ENCODE assay signal across 20 mouse cellular contexts in the genomic region with DNA sequence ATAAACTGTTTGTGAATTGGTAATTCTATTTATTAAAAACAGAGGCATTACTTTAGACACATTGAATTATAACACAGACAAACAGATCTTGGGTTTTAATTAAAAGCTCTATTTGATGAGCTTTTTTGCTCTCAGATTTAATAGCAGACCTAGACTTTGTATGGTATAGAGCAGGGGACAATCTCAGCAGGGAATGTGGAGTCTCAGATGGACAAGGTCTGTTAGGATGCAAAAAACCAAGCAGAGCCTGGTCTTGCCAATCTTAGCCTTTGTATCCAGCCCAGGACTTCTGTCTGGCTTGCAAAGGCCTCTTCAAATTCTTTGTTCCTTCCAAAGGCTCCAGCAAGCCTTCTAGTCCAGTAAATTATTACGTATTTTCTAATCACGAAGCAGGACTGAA.
DNase-seq lines count a peak whose midpoint lies in the region; ATAC-seq and TF ChIP-seq lines count a peak whose summit lies in the region.
"Had no signal": no experiment of that assay in that cellular context is flagged by ENCODE, and none has a peak within 500 bp of the region (broad histone marks: within the 10 kb centered on the region; RNA-seq: fewer than 3 reads in every experiment).

No protein-coding gene starts in this region.

- ATAC-seq in forebrain, embryonic 14.5 days, result peak; percentile 10; the same call in 1 of the 2 replicates
- ATAC-seq in forebrain, embryonic 15.5 days (replicated peaks), result no peak
- peak; percentile 31; the same call in 1 of the 2 replicates for ATAC-seq in hindbrain, embryonic 12.5 days (ENCODE audit: low FRiP score)
- ATAC-seq in hindbrain, postnatal 0 days, result no peak
- ATAC-seq in midbrain, embryonic 13.5 days, result 0 out of 2 replicates have a peak, but pooled peaks have one; percentile 27
- no peak for ATAC-seq in midbrain, embryonic 16.5 days
- peak; percentile 57; the same call in 1 of the 2 replicates for ATAC-seq in hindbrain, embryonic 14.5 days (ENCODE audit: low FRiP score)
- no peak for ATAC-seq in heart, embryonic 11.5 days (replicated peaks; ENCODE audit: insufficient number of reproducible peaks, low FRiP score, low TSS enrichment)
- ATAC-seq: forebrain, postnatal 0 days had no signal

- H3K27ac ChIP-seq in forebrain, embryonic 14.5 days (ENCODE audit: low read depth, low read length), result no peak overlapping the region
- H3K27ac ChIP-seq in forebrain, embryonic 15.5 days (replicated peaks), result no peak overlapping the region
- H3K27ac ChIP-seq in hindbrain, embryonic 12.5 days, result no peak overlapping the region
- H3K27ac ChIP-seq in hindbrain, postnatal 0 days, result no peak overlapping the region
- H3K27ac ChIP-seq in midbrain, embryonic 13.5 days, result no peak overlapping the region
- no peak overlapping the region for H3K27ac ChIP-seq in midbrain, embryonic 16.5 days (ENCODE audit: low read length)
- no peak overlapping the region for H3K27ac ChIP-seq in hindbrain, embryonic 14.5 days
- no peak overlapping the region for H3K27ac ChIP-seq in heart, embryonic 11.5 days (ENCODE audit: low read depth, low read length)
- H3K27ac ChIP-seq: embryonic facial prominence, embryonic 10.5 days; embryonic facial prominence, embryonic 12.5 days; forebrain, embryonic 13.5 days had no signal

- no peaks in the 10 kb centered on the region for H3K9me3 ChIP-seq in forebrain, embryonic 14.5 days (replicated peaks; ENCODE audit: control insufficient read depth, low read length)
- H3K9me3 ChIP-seq in forebrain, embryonic 15.5 days, result no peaks in the 10 kb centered on the region
- H3K9me3 ChIP-seq in hindbrain, embryonic 12.5 days (replicated peaks), result no peaks in the 10 kb centered on the region
- no peaks in the 10 kb centered on the region for H3K9me3 ChIP-seq in hindbrain, postnatal 0 days (ENCODE audit: low read length)
- H3K9me3 ChIP-seq in midbrain, embryonic 13.5 days, result no peaks in the 10 kb centered on the region
- H3K9me3 ChIP-seq in midbrain, embryonic 16.5 days (replicated peaks; ENCODE audit: control insufficient read depth, low read length, poor library complexity, severe bottlenecking), result no peaks in the 10 kb centered on the region
- no peaks in the 10 kb centered on the region for H3K9me3 ChIP-seq in hindbrain, embryonic 14.5 days (ENCODE audit: control insufficient read depth, low read length)
- H3K9me3 ChIP-seq in heart, embryonic 11.5 days (replicated peaks; ENCODE audit: control insufficient read depth, low read length), result no peaks in the 10 kb centered on the region
- H3K9me3 ChIP-seq: embryonic facial prominence, embryonic 10.5 days; embryonic facial prominence, embryonic 12.5 days; forebrain, embryonic 13.5 days had no signal

- H3K4me3 ChIP-seq in forebrain, embryonic 14.5 days (ENCODE audit: low read depth, low read length), result no peak overlapping the region
- H3K4me3 ChIP-seq in forebrain, embryonic 15.5 days, result no peak overlapping the region
- no peak overlapping the region for H3K4me3 ChIP-seq in hindbrain, embryonic 12.5 days
- no peak overlapping the region for H3K4me3 ChIP-seq in hindbrain, postnatal 0 days (ENCODE audit: low read length)
- no peak overlapping the region for H3K4me3 ChIP-seq in midbrain, embryonic 13.5 days (replicated peaks)
- no peak overlapping the region for H3K4me3 ChIP-seq in midbrain, embryonic 16.5 days (ENCODE audit: low read depth, low read length)
- no peak overlapping the region for H3K4me3 ChIP-seq in hindbrain, embryonic 14.5 days (replicated peaks; ENCODE audit: low read length)
- H3K4me3 ChIP-seq in heart, embryonic 11.5 days (ENCODE audit: low read depth, low read length), result no peak overlapping the region
- H3K4me3 ChIP-seq: embryonic facial prominence, embryonic 10.5 days; embryonic facial prominence, embryonic 12.5 days; forebrain, embryonic 13.5 days had no signal

- H3K27me3 ChIP-seq in forebrain, embryonic 14.5 days (replicated peaks; ENCODE audit: control insufficient read depth, insufficient read depth, low read length), result no peaks in the 10 kb centered on the region
- H3K27me3 ChIP-seq in forebrain, embryonic 15.5 days, result no peaks in the 10 kb centered on the region
- H3K27me3 ChIP-seq in hindbrain, embryonic 12.5 days, result no peaks in the 10 kb centered on the region
- no peaks in the 10 kb centered on the region for H3K27me3 ChIP-seq in hindbrain, postnatal 0 days (ENCODE audit: insufficient read depth, low read length)
- H3K27me3 ChIP-seq in midbrain, embryonic 13.5 days, result no peaks in the 10 kb centered on the region
- no peaks in the 10 kb centered on the region for H3K27me3 ChIP-seq in midbrain, embryonic 16.5 days (ENCODE audit: control insufficient read depth, insufficient read depth, low read depth, low read length)
- H3K27me3 ChIP-seq in hindbrain, embryonic 14.5 days (ENCODE audit: control insufficient read depth, insufficient read depth, low read length), result no peaks in the 10 kb centered on the region
- H3K27me3 ChIP-seq in heart, embryonic 11.5 days (ENCODE audit: control insufficient read depth, insufficient read depth, low read length), result no peaks in the 10 kb centered on the region
- H3K27me3 ChIP-seq: embryonic facial prominence, embryonic 12.5 days; forebrain, embryonic 13.5 days had no signal

- H3K36me3 ChIP-seq in forebrain, embryonic 14.5 days (ENCODE audit: control insufficient read depth, insufficient read depth, low read length), result no peaks in the 10 kb centered on the region
- H3K36me3 ChIP-seq in forebrain, embryonic 15.5 days, result no peaks in the 10 kb centered on the region
- H3K36me3 ChIP-seq in hindbrain, embryonic 12.5 days, result no peaks in the 10 kb centered on the region
- H3K36me3 ChIP-seq in hindbrain, postnatal 0 days (ENCODE audit: insufficient read depth, low read length), result no peaks in the 10 kb centered on the region
- no peaks in the 10 kb centered on the region for H3K36me3 ChIP-seq in midbrain, embryonic 13.5 days
- no peaks in the 10 kb centered on the region for H3K36me3 ChIP-seq in midbrain, embryonic 16.5 days (ENCODE audit: control insufficient read depth, insufficient read depth, low read length)
- no peaks in the 10 kb centered on the region for H3K36me3 ChIP-seq in hindbrain, embryonic 14.5 days (replicated peaks; ENCODE audit: control insufficient read depth, insufficient read depth)
- H3K36me3 ChIP-seq in heart, embryonic 11.5 days (ENCODE audit: control insufficient read depth, insufficient read depth, low read length), result no peaks in the 10 kb centered on the region
- H3K36me3 ChIP-seq: embryonic facial prominence, embryonic 10.5 days; embryonic facial prominence, embryonic 12.5 days had no signal

- no peak for TF ChIP-seq CTCF in hindbrain, postnatal 0 days (IDR thresholded peaks at IDR 0.05; ENCODE audit: low read depth)

- H3K4me2 ChIP-seq in forebrain, embryonic 14.5 days (ENCODE audit: low read length), result no peak overlapping the region
- H3K4me2 ChIP-seq in forebrain, embryonic 15.5 days (replicated peaks), result no peak overlapping the region
- no peak overlapping the region for H3K4me2 ChIP-seq in hindbrain, embryonic 12.5 days (replicated peaks)
- H3K4me2 ChIP-seq in hindbrain, postnatal 0 days (ENCODE audit: low read depth, low read length), result no peak overlapping the region
- no peak overlapping the region for H3K4me2 ChIP-seq in midbrain, embryonic 13.5 days (replicated peaks)
- no peak overlapping the region for H3K4me2 ChIP-seq in midbrain, embryonic 16.5 days (ENCODE audit: low read length)
- no peak overlapping the region for H3K4me2 ChIP-seq in hindbrain, embryonic 14.5 days (replicated peaks)
- H3K4me2 ChIP-seq in heart, embryonic 11.5 days, result no peak overlapping the region
- H3K4me2 ChIP-seq: embryonic facial prominence, embryonic 12.5 days; forebrain, embryonic 13.5 days had no signal

- no peaks in the 10 kb centered on the region; the same call in 1 of the 2 replicates for H3K4me1 ChIP-seq in forebrain, embryonic 14.5 days (ENCODE audit: control insufficient read depth, insufficient read depth, low read length)
- H3K4me1 ChIP-seq in forebrain, embryonic 15.5 days, result peaks cover 6% of the 10 kb centered on the region; the same call in 1 of the 2 replicates
- no peaks in the 10 kb centered on the region for H3K4me1 ChIP-seq in hindbrain, embryonic 12.5 days
- H3K4me1 ChIP-seq in hindbrain, postnatal 0 days (ENCODE audit: insufficient read depth, low read length), result no peaks in the 10 kb centered on the region
- peaks cover 10% of the 10 kb centered on the region for H3K4me1 ChIP-seq in midbrain, embryonic 13.5 days (replicated peaks)
- H3K4me1 ChIP-seq in midbrain, embryonic 16.5 days (ENCODE audit: control insufficient read depth, insufficient read depth, low read length), result no peaks in the 10 kb centered on the region
- H3K4me1 ChIP-seq in hindbrain, embryonic 14.5 days (replicated peaks; ENCODE audit: control insufficient read depth, insufficient read depth, low read length), result no peaks in the 10 kb centered on the region
- H3K4me1 ChIP-seq in heart, embryonic 11.5 days (ENCODE audit: control insufficient read depth, insufficient read depth, low read length), result no peaks in the 10 kb centered on the region
- H3K4me1 ChIP-seq: embryonic facial prominence, embryonic 10.5 days; embryonic facial prominence, embryonic 12.5 days had no signal

- no peak overlapping the region for H3K9ac ChIP-seq in forebrain, embryonic 14.5 days (ENCODE audit: low read length)
- no peak overlapping the region for H3K9ac ChIP-seq in forebrain, embryonic 15.5 days (replicated peaks)
- no peak overlapping the region for H3K9ac ChIP-seq in hindbrain, embryonic 12.5 days
- no peak overlapping the region for H3K9ac ChIP-seq in hindbrain, postnatal 0 days (replicated peaks; ENCODE audit: low read length)
- no peak overlapping the region for H3K9ac ChIP-seq in midbrain, embryonic 13.5 days (replicated peaks)
- H3K9ac ChIP-seq in midbrain, embryonic 16.5 days (ENCODE audit: low read depth, low read length), result no peak overlapping the region
- no peak overlapping the region for H3K9ac ChIP-seq in hindbrain, embryonic 14.5 days
- H3K9ac ChIP-seq in heart, embryonic 11.5 days (ENCODE audit: low read depth, low read length), result no peak overlapping the region
- H3K9ac ChIP-seq: embryonic facial prominence, embryonic 12.5 days; forebrain, embryonic 13.5 days; forebrain, postnatal 0 days had no signal

- WGBS in forebrain, embryonic 14.5 days, result 57% methylated on average over 2 of the region's 2 CpGs
- WGBS in forebrain, embryonic 15.5 days, result 46% methylated on average over 2 of the region's 2 CpGs
- WGBS in hindbrain, embryonic 12.5 days, result 70% methylated on average over 2 of the region's 2 CpGs
- WGBS in hindbrain, postnatal 0 days, result 49% methylated on average over 2 of the region's 2 CpGs
- WGBS in midbrain, embryonic 13.5 days, result 71% methylated on average over 2 of the region's 2 CpGs
- 57% methylated on average over 2 of the region's 2 CpGs for WGBS in midbrain, embryonic 16.5 days
- 58% methylated on average over 2 of the region's 2 CpGs for WGBS in hindbrain, embryonic 14.5 days
- WGBS in heart, embryonic 11.5 days (ENCODE audit: insufficient replicate concordance), result 84% methylated on average over 2 of the region's 2 CpGs

- no peak for DNase-seq in forebrain, embryonic 14.5 days (ENCODE audit: low spot score)
- no peak for DNase-seq in hindbrain, postnatal 0 days (ENCODE audit: low spot score)
- no peak for DNase-seq in hindbrain, embryonic 14.5 days (ENCODE audit: low spot score)
- DNase-seq: adrenal gland, adult 2 months; adrenal gland, postnatal 10 days; adrenal gland, postnatal 25 days; cerebellum, adult 11-12 months; cerebellum, adult 2 months; cerebellum, adult 9-10 months; cerebellum, postnatal 10 days; cerebellum, postnatal 25 days; forebrain, postnatal 0 days had no signal

Comparison
In these comparisons a context has a peak if more than half of its experiments do, and no peak if none do; other contexts are left out.
1. ATAC-seq: peak in forebrain, embryonic 14.5 days (single experiment), hindbrain, embryonic 12.5 days (single experiment), midbrain, embryonic 13.5 days (single experiment) and hindbrain, embryonic 14.5 days (single experiment); none in forebrain, embryonic 15.5 days (single experiment), hindbrain, postnatal 0 days (single experiment), midbrain, embryonic 16.5 days (single experiment) and heart, embryonic 11.5 days (single experiment).